Mouse (Mus musculus) hindbrain, embryonic 15.5 days (tissue): ENCODE results near the gene Prkce. TPM values are rescaled to one million over a fixed set of nuclear protein-coding genes. Genes with fewer than 3 reads are reported as not detected.

Experiments used
- ATAC-seq: fragments of 200-750 bp; cut with Nextera tagmentation; 2 replicates; pipeline ENCODE4 v1.8.0; 2017; ENCODE audit warnings: low read depth, moderate number of reproducible peaks, moderate TSS enrichment; ENCODE audit not compliant: low FRiP score
- H3K27ac ChIP-seq: fragments of 300-500 bp; sonication (generic); replicated peaks from 2 replicates; pipeline ENCODE4 v1.5.1; 2015; ENCODE audit warnings: mild to moderate bottlenecking, inconsistent platforms
- H3K27me3 ChIP-seq: fragments of 300-500 bp; sonication (generic); 2 replicates; pipeline ENCODE4 v1.6.1; 2015; ENCODE audit warnings: control low read depth, inconsistent platforms
- H3K36me3 ChIP-seq: fragments of 300-500 bp; sonication (generic); 2 replicates; pipeline ENCODE4 v1.6.1; 2015; ENCODE audit warnings: control low read depth, inconsistent platforms
- H3K4me1 ChIP-seq: fragments of 300-500 bp; sonication (generic); replicated peaks from 2 replicates; pipeline ENCODE4 v1.6.1; 2015; ENCODE audit warnings: control low read depth, inconsistent platforms
- H3K4me2 ChIP-seq: fragments of 300-500 bp; sonication (generic); 2 replicates; pipeline ENCODE4 v1.6.1; 2015; ENCODE audit warnings: moderate library complexity, mild to moderate bottlenecking, inconsistent platforms
- H3K4me3 ChIP-seq: fragments of 300-500 bp; sonication (generic); 2 replicates; pipeline ENCODE4 v1.5.1; 2015; ENCODE audit warnings: mild to moderate bottlenecking, inconsistent platforms
- H3K9ac ChIP-seq: fragments of 300-500 bp; sonication (generic); 2 replicates; pipeline ENCODE4 v1.6.1; 2015; ENCODE audit warnings: inconsistent platforms
- H3K9me3 ChIP-seq: fragments of 300-500 bp; sonication (generic); 2 replicates; pipeline ENCODE4 v1.6.1; 2016; ENCODE audit warnings: control low read depth, inconsistent platforms
- WGBS: fragments of 180-500 bp; shearing (Covaris S2); methylation state at CpG from one replicate; pipeline ENCODE4 v1.1.7; 2015; 5-methylcytosine and 5-hydroxymethylcytosine counted together
- polyA plus RNA-seq: library from polyadenylated mRNA; unstranded; fragments of >200 nt; fragmentation: Nextera tagmentation; extraction: Ambion mirVana; gene quantifications from 2 replicates; pipeline ENCODE4 v1.2.1, GENCODE M21; 2015

Prkce gene
- polyA plus RNA-seq, 1 experiment from 2014 or later: 45.7 TPM

GRCm38 (mm10) chr17:86317197-86317596, 149.6 kb downstream of the Prkce start:
- ATAC-seq: no peak
- no peaks in the 10 kb centered on the region for H3K9me3 ChIP-seq
- H3K4me2 ChIP-seq: no peak overlapping the region
- 84% methylated on average over 4 of the region's 4 CpGs for WGBS
- no peak overlapping the region for H3K27ac ChIP-seq
- no peak overlapping the region for H3K9ac ChIP-seq
- no peaks in the 10 kb centered on the region for H3K27me3 ChIP-seq
- peaks cover 5% of the 10 kb centered on the region; the same call in 1 of the 2 replicates for H3K4me1 ChIP-seq
- no peak overlapping the region for H3K4me3 ChIP-seq
- no peaks in the 10 kb centered on the region for H3K36me3 ChIP-seq

GRCm38 (mm10) chr17:86319967-86320602, 152.5 kb downstream of the Prkce start:
- 0 out of 2 replicates have a peak, but pooled peaks cover 8% of the 10 kb centered on the region for H3K4me1 ChIP-seq
- no peaks in the 10 kb centered on the region for H3K9me3 ChIP-seq
- 72% methylated on average over 13 of the region's 13 CpGs for WGBS
- no peak for ATAC-seq
- no peak overlapping the region for H3K4me2 ChIP-seq
- H3K9ac ChIP-seq: no peak overlapping the region
- no peaks in the 10 kb centered on the region for H3K27me3 ChIP-seq
- H3K36me3 ChIP-seq: no peaks in the 10 kb centered on the region
- H3K27ac ChIP-seq: no peak overlapping the region
- H3K4me3 ChIP-seq: no peak overlapping the region

DNA sequence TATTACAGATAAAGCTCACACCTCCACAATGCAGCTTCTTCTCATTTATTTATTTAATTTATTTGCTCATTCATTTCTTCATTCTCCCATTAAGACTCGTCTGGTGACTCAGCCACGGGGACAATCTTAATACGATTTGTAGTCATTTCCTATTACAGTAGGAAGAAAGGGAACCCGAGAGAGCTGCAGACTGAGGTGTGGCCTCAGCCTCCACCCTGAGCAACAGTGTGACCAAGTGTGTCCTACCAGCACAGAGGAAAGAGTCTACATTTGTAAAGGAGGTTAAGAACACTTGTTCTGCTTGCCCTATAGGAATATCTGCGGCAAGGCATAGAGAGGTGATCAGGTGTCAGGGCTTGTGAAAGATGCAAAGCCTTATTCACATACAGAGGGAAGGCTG, 155.3 kb downstream of the Prkce start:
- WGBS: 80% methylated on average over 5 of the region's 5 CpGs
- no peak overlapping the region for H3K27ac ChIP-seq

GRCm38 (mm10) chr17:86323310-86323709, 155.7 kb downstream of the Prkce start:
- peaks cover 10% of the 10 kb centered on the region for H3K4me1 ChIP-seq
- H3K36me3 ChIP-seq: no peaks in the 10 kb centered on the region
- H3K4me3 ChIP-seq: no peak overlapping the region
- H3K9me3 ChIP-seq: no peaks in the 10 kb centered on the region
- H3K9ac ChIP-seq: no peak overlapping the region
- WGBS: 58% methylated on average over 4 of the region's 4 CpGs
- no peak overlapping the region for H3K4me2 ChIP-seq
- no peak for ATAC-seq
- H3K27ac ChIP-seq: no peak overlapping the region
- H3K27me3 ChIP-seq: no peaks in the 10 kb centered on the region

More for the DNA sequence above, 155.3 kb downstream of the Prkce start:
- H3K4me1 ChIP-seq: 0 out of 2 replicates have a peak, but pooled peaks cover 8% of the 10 kb centered on the region
- H3K9ac ChIP-seq: no peak overlapping the region
- H3K9me3 ChIP-seq: no peaks in the 10 kb centered on the region
- no peak overlapping the region for H3K4me3 ChIP-seq
- ATAC-seq: no peak
- H3K27me3 ChIP-seq: no peaks in the 10 kb centered on the region
- no peak overlapping the region for H3K4me2 ChIP-seq
- H3K36me3 ChIP-seq: no peaks in the 10 kb centered on the region

- H3K27ac ChIP-seq: no peak overlapping the region
- WGBS: 38% methylated on average over 6 of the region's 6 CpGs
- no peak for ATAC-seq
Observed at GRCm38 (mm10) chr17:86323909-86324686, 156.5 kb downstream of the Prkce start.

DNA sequence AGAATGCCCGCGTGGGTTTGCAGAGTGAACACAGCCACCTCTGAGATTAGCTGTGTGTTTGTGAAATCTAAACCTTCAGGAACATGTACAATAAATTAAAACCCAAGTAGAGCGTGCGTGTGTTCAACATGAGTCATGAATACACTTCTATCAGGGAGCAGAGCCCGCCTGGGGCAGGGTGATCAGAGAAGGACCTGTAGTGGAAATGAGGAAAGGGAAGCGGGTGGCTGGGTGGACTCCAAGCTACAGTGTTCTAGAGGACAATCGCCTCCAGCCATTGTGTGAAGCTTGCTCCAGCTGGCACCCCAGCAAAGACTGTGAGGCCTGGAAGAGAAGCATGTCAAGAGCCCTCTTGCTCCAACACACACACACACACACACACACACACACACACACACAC, 157.2 kb downstream of the Prkce start:
- no peak for ATAC-seq
- peaks cover 24% of the 10 kb centered on the region for H3K4me1 ChIP-seq
- H3K27ac ChIP-seq: no peak overlapping the region

More at GRCm38 (mm10) chr17:86323909-86324686, 156.5 kb downstream of the Prkce start:
- Histone ChIP-seq H3K36me3 (no peaks in the 10 kb centered on the region), H3K4me2 (no peak overlapping the region), H3K27me3 (no peaks in the 10 kb centered on the region), H3K9me3 (no peaks in the 10 kb centered on the region), H3K9ac (no peak overlapping the region), H3K4me3 (no peak overlapping the region), H3K4me1 (peaks cover 18% of the 10 kb centered on the region)

GRCm38 (mm10) chr17:86325317-86325716, 157.7 kb downstream of the Prkce start:
- peaks cover 30% of the 10 kb centered on the region for H3K4me1 ChIP-seq
- no peak overlapping the region for H3K27ac ChIP-seq
- H3K4me3 ChIP-seq: no peak overlapping the region
- no peaks in the 10 kb centered on the region for H3K36me3 ChIP-seq
- no peaks in the 10 kb centered on the region for H3K9me3 ChIP-seq
- 85% methylated on average over 10 of the region's 10 CpGs for WGBS
- H3K4me2 ChIP-seq: no peak overlapping the region
- no peak overlapping the region for H3K9ac ChIP-seq
- H3K27me3 ChIP-seq: no peaks in the 10 kb centered on the region
- ATAC-seq: no peak

More for the DNA sequence above, 157.2 kb downstream of the Prkce start:
- Histone ChIP-seq H3K27me3 (no peaks in the 10 kb centered on the region), H3K9me3 (no peaks in the 10 kb centered on the region), H3K36me3 (no peaks in the 10 kb centered on the region), H3K9ac (no peak overlapping the region), H3K4me2 (no peak overlapping the region), H3K4me3 (no peak overlapping the region)
- 72% methylated on average over 7 of the region's 7 CpGs for WGBS

DNA sequence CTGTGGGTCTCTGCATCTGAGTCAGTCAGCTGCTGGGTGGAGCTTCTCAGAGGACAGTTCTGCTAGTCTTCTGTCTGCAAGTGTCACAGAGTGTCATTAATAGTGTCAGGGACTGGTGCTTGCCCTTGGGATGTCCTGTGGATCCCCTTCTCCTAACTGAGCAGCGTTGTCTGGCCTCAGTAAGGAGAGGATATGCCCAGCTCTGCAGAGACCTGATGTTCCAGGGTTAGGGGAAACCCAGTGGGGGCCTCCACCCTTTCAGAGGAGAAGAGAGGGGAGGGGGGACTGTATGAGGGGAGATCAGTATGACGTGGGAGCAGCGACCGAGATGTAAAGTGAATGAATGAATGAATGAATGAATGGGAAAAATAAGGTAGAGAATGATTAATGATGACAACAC, 160.4 kb downstream of the Prkce start:
- WGBS: 81% methylated on average over 4 of the region's 4 CpGs

DNA sequence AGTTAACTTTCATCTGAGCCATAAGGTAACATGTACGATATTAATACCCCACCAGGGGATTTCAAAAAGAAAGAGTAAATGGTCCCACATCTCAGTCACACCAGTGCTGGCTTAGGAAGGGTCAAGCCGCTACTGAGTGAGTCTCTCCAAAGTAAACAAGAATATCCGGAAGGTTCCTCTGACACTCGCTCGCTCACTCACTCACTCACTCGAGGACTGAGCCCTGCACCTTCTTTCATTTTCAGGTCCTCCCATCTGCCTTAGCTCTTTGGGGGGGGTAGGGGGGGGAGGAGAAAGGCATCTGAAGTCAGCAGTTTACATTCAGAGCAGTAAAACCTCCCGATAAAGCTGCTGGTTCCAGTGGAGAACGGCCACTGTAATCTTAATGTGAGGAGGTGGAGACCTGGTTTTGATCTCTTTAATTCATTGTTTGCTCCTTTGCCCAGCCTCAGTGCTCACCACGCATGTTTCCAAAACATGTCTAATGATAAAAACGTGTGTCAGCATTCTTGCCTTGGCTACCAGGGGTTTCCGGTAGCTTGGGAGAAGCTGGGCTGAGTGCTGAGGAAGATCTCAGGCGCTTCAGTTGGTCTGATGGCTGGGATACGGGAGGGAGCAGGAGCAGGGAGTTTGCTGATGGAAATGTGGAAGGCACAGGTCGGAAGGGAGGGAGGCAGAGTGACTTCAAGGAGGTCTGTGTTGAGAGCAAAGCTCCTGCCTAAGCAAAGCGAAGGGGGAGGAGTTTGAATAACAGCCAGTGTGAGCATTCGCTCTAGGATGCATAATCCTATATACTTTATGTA, 161.9 kb downstream of the Prkce start:
- Histone ChIP-seq H3K4me1 (peaks cover 41% of the 10 kb centered on the region), H3K27me3 (no peaks in the 10 kb centered on the region), H3K9me3 (no peaks in the 10 kb centered on the region), H3K9ac (no peak overlapping the region), H3K36me3 (no peaks in the 10 kb centered on the region), H3K4me2 (no peak overlapping the region), H3K4me3 (no peak overlapping the region), H3K27ac (peak overlapping the region; percentile 70; the same call in 1 of the 2 replicates)
- peak; percentile 35; the same call in 1 of the 2 replicates for ATAC-seq
- 40% methylated on average over 16 of the region's 16 CpGs for WGBS

More for the DNA sequence above, 160.4 kb downstream of the Prkce start:
- H3K4me3 ChIP-seq: no peak overlapping the region
- ATAC-seq: no peak
- no peak overlapping the region for H3K27ac ChIP-seq
- peaks cover 45% of the 10 kb centered on the region for H3K4me1 ChIP-seq
- no peak overlapping the region for H3K9ac ChIP-seq
- no peaks in the 10 kb centered on the region for H3K9me3 ChIP-seq
- no peak overlapping the region for H3K4me2 ChIP-seq
- no peaks in the 10 kb centered on the region for H3K27me3 ChIP-seq
- H3K36me3 ChIP-seq: no peaks in the 10 kb centered on the region

- H3K27ac ChIP-seq: peak overlapping the region; percentile 70
- H3K4me3 ChIP-seq: no peak overlapping the region
- H3K9me3 ChIP-seq: no peaks in the 10 kb centered on the region
- peaks cover 37% of the 10 kb centered on the region for H3K4me1 ChIP-seq
- no peak overlapping the region for H3K9ac ChIP-seq
- no peak overlapping the region for H3K4me2 ChIP-seq
- no peaks in the 10 kb centered on the region for H3K27me3 ChIP-seq
- 43% methylated on average over 16 of the region's 16 CpGs for WGBS
- peak; percentile 49 for ATAC-seq
- no peaks in the 10 kb centered on the region for H3K36me3 ChIP-seq
Observed at GRCm38 (mm10) chr17:86330076-86330955, 162.7 kb downstream of the Prkce start.

GRCm38 (mm10) chr17:86331835-86332234, 164.2 kb downstream of the Prkce start:
- no peak overlapping the region for H3K27ac ChIP-seq
- no peaks in the 10 kb centered on the region for H3K27me3 ChIP-seq
- H3K4me1 ChIP-seq: peaks cover 37% of the 10 kb centered on the region
- no peaks in the 10 kb centered on the region for H3K36me3 ChIP-seq
- ATAC-seq: no peak
- WGBS: 79% methylated on average over 8 of the region's 8 CpGs
- no peak overlapping the region for H3K4me2 ChIP-seq
- no peaks in the 10 kb centered on the region for H3K9me3 ChIP-seq
- no peak overlapping the region for H3K9ac ChIP-seq
- no peak overlapping the region for H3K4me3 ChIP-seq
